Mouse (Mus musculus) adrenal gland, adult 18-20 months (tissue): ENCODE results near the gene H3f3a. TPM values are rescaled to one million over a fixed set of nuclear protein-coding genes. Genes with fewer than 3 reads are reported as not detected.

Experiments used
- DNase-seq, 2 experiments: peaks; one replicate each; pipeline ENCODE4 v3.0.0; 2021 to 2022; ENCODE audit warnings: low spot score in 2 of 2
- total RNA-seq, 2 experiments: library from RNA; stranded (reverse); gene quantifications; 1 replicate in 1 of 2; 2 replicates in 1 of 2; pipeline ENCODE4 v1.2.3; 2021

Gene H3f3a
- total RNA-seq, 2 experiments from 2014 or later, result 557 to 688 TPM

GRCm38 (mm10) chr1:180824721-180825120 is 11.0 kb upstream of the H3f3a start:
- DNase-seq, result no peak

GRCm38 (mm10) chr1:180823716-180824115 is 10.0 kb upstream of the H3f3a start:
- no peak for DNase-seq

GRCm38 (mm10) chr1:180822276-180822675 is 8.5 kb upstream of the H3f3a start:
- DNase-seq, result no peak

GRCm38 (mm10) chr1:180821101-180821500 is 7.4 kb upstream of the H3f3a start:
- DNase-seq, result no peak

GRCm38 (mm10) chr1:180818000-180818399 is 4.3 kb upstream of the H3f3a start:
- DNase-seq, result no peak

- DNase-seq, result no peak
These were observed 1.8 kb upstream of the H3f3a start for GRCm38 (mm10) chr1:180815371-180816024.

GRCm38 (mm10) chr1:180813409-180813884 is 296 bp downstream of the H3f3a start:
- peak; percentile 98 for DNase-seq

- DNase-seq, result peak; percentile 55 to 65
These were observed 1.0 kb downstream of the H3f3a start for GRCm38 (mm10) chr1:180812463-180813408.

- DNase-seq, result no peak
These were observed 1.9 kb downstream of the H3f3a start for GRCm38 (mm10) chr1:180811596-180812462.

- DNase-seq, result no peak
These were observed 2.8 kb downstream of the H3f3a start for GRCm38 (mm10) chr1:180810976-180811375.

- DNase-seq, result no peak
These were observed 4.9 kb downstream of the H3f3a start for GRCm38 (mm10) chr1:180808831-180809230.

- no peak for DNase-seq
These were observed 9.9 kb downstream of the H3f3a start for GRCm38 (mm10) chr1:180803881-180804280.

GRCm38 (mm10) chr1:180801466-180801994 is 12.2 kb downstream of the H3f3a start:
- no peak for DNase-seq

GRCm38 (mm10) chr1:180800814-180801213 is 12.9 kb downstream of the H3f3a start:
- DNase-seq, result no peak

GRCm38 (mm10) chr1:180800022-180800421 is 13.7 kb downstream of the H3f3a start:
- no peak for DNase-seq

GRCm38 (mm10) chr1:180799253-180799652 is 14.5 kb downstream of the H3f3a start:
- no peak for DNase-seq

- no peak for DNase-seq
These were observed 15.1 kb downstream of the H3f3a start for GRCm38 (mm10) chr1:180798660-180799059.

GRCm38 (mm10) chr1:180794170-180794569 is 19.6 kb downstream of the H3f3a start:
- no peak for DNase-seq

- no peak for DNase-seq
These were observed 20.2 kb downstream of the H3f3a start for GRCm38 (mm10) chr1:180793445-180794117.

GRCm38 (mm10) chr1:180792814-180793213 is 20.9 kb downstream of the H3f3a start:
- no peak for DNase-seq
